Mouse (Mus musculus) E14TG2a.4 (cell line): ENCODE results near the gene Tuba1c.

Experiments
- CTCF ChIP-seq: conservative IDR thresholded peaks from 2 replicates; pipeline ENCODE4 v1.5.1; 2014; ENCODE audit warnings: low read length
- NANOG ChIP-seq: IDR thresholded peaks from 2 replicates; pipeline ENCODE4 v1.6.1; 2014; ENCODE audit warnings: borderline replicate concordance, low read length, mixed read lengths
- POU5F1 ChIP-seq: IDR thresholded peaks from 2 replicates; pipeline ENCODE4 v1.6.1; 2014; ENCODE audit warnings: low read length, borderline replicate concordance

GRCm38 (mm10) chr15:99055511-99055961 is 25.8 kb downstream of the Tuba1c start:
- no peak for TF ChIP-seq CTCF
- no peak for TF ChIP-seq POU5F1
- TF ChIP-seq NANOG = no peak
